Mouse (Mus musculus) limb, embryonic 13.5 days (tissue): Measurements from ENCODE around the gene Psmd8. TPM values are rescaled to one million over a fixed set of nuclear protein-coding genes. Genes with fewer than 3 reads are reported as not detected.
"Not testable (repeated sequence)": the region's sequence is repeated elsewhere in the genome, so short reads cannot be mapped to it uniquely, and the experiment has no call there.

Experiments
- ATAC-seq: fragments of 200-750 bp; cut with Nextera tagmentation; 2 replicates; pipeline ENCODE4 v1.8.0; 2017; ENCODE audit warnings: low read depth, moderate number of reproducible peaks, moderate TSS enrichment; ENCODE audit not compliant: low FRiP score
- H3K27ac ChIP-seq: fragments of 300-500 bp; sonication (generic); 2 replicates; pipeline ENCODE4 v1.5.1; 2015; ENCODE audit warnings: inconsistent platforms, mild to moderate bottlenecking, moderate library complexity
- H3K27me3 ChIP-seq: fragments of 300-500 bp; sonication (generic); 2 replicates; pipeline ENCODE4 v1.6.1; 2015; ENCODE audit warnings: mild to moderate bottlenecking, inconsistent platforms
- H3K36me3 ChIP-seq: fragments of 300-500 bp; sonication (generic); 2 replicates; pipeline ENCODE4 v1.6.1; 2015; ENCODE audit warnings: inconsistent platforms, mild to moderate bottlenecking, moderate library complexity
- H3K4me1 ChIP-seq: fragments of 300-500 bp; sonication (generic); 2 replicates; pipeline ENCODE4 v1.6.1; 2015; ENCODE audit warnings: inconsistent platforms
- H3K4me2 ChIP-seq: fragments of 300-500 bp; sonication (generic); replicated peaks from 2 replicates; pipeline ENCODE4 v1.6.1; 2015; ENCODE audit warnings: inconsistent platforms, mild to moderate bottlenecking, moderate library complexity
- H3K4me3 ChIP-seq: fragments of 300-500 bp; sonication (generic); 2 replicates; pipeline ENCODE4 v1.5.1; 2015; ENCODE audit warnings: moderate library complexity, mild to moderate bottlenecking, inconsistent platforms
- H3K9ac ChIP-seq: fragments of 300-500 bp; sonication (generic); 2 replicates; pipeline ENCODE4 v1.6.1; 2015; ENCODE audit warnings: mild to moderate bottlenecking, inconsistent platforms
- H3K9me3 ChIP-seq: fragments of 300-500 bp; sonication (generic); 2 replicates; pipeline ENCODE4 v1.6.1; 2016; ENCODE audit warnings: inconsistent platforms
- WGBS: fragments of 180-500 bp; shearing (Covaris S2); methylation state at CpG from one replicate; pipeline ENCODE4 v1.1.7; 2015; 5-methylcytosine and 5-hydroxymethylcytosine counted together
- polyA plus RNA-seq: library from polyadenylated mRNA; unstranded; fragments of >200 nt; fragmentation: Nextera tagmentation; extraction: Ambion mirVana; gene quantifications from 2 replicates; pipeline ENCODE4 v1.2.1, GENCODE M21; 2015

The Psmd8 gene
- 270 and 272 TPM in 2 replicates for polyA plus RNA-seq

DNA sequence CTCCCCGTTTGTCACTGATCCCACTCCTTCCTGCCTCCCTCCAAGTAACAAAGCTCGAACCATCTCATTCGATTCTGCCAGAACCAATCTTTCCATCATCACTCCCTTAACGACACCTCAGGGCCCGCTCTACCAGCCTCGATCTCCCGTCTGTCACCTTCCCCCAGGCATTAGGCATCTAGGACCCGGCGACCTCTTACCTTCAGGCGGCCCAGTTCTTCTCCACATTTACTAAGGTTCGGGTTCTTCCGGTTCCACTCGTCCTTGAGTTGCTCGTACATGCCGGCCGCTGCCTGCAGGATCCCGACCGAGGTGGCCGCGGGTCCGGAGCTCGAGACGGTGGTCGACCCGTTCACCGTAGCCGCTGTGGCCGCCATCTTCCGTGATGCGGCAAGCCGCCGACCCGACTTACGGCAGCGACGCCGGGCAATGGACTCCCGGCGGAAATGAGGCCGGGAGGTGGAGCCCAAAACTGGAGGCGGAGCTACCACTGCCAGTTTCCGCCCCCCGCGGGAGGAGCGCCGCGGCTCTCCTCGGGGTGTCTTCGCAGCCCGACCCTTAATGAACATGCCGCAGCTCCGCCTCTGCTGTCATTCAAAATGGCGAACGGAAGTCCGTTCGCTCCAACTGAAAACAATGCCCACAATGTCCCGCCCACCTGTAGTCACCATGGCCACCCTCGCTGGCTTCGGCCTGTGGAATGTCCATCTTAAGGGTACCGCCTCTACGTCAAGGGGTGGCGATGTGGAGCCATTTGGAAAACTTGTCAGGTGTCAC is at the start of gene Psmd8:
Gene Psmd8 (minus strand): TSS at position 625 of the 777 bp plus-strand sequence.
- peak within 1 kb of the TSS; percentile 82 for H3K4me2 ChIP-seq
- H3K27ac ChIP-seq, result peak within 1 kb of the TSS; percentile 33; the same call in 1 of the 2 replicates

DNA sequence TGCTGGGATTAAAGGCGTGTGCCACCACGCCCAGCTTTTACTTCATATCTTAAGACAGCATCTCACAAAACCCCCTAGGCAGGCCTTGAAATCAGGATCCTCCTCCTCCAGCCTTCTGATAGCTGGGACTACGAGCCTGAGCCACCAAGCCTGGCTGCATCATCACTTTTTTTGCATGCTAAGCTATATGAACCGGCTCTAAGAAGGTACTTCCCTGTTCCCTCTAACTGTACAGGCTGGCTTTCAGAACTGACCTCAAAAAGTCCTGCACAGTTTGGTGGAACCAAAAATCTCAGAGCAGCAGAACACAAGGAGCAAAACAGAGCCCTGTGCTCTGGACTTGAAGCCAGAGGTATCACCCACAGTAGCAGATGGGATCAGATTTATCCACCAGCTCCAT is 47.7 kb upstream of the Psmd8 start:
- Histone ChIP-seq H3K36me3 (peaks cover 4% of the 10 kb centered on the region; the same call in 1 of the 2 replicates), H3K9me3 (no peaks in the 10 kb centered on the region), H3K4me3 (no peak overlapping the region), H3K4me1 (peaks cover 15% of the 10 kb centered on the region), H3K27ac (no peak overlapping the region), H3K4me2 (no peak overlapping the region), H3K9ac (no peak overlapping the region), H3K27me3 (peaks cover 41% of the 10 kb centered on the region)
- ATAC-seq, result no peak
- WGBS, result 72% methylated on average over 4 of the region's 4 CpGs

More for the DNA sequence above, at the start of gene Psmd8:
- under 1% methylated on average over 62 of the region's 62 CpGs for WGBS
- H3K27me3 ChIP-seq, result peaks cover 3% of the 10 kb centered on the region; the same call in 1 of the 2 replicates
- H3K9ac ChIP-seq, result peak within 1 kb of the TSS; percentile 88
- peak within 1 kb of the TSS; percentile 84 for H3K4me3 ChIP-seq
- H3K36me3 ChIP-seq, result peaks cover 27% of the 10 kb centered on the region
- peak; percentile 98 for ATAC-seq
- H3K9me3 ChIP-seq, result no peaks in the 10 kb centered on the region
- H3K4me1 ChIP-seq, result peaks cover 16% of the 10 kb centered on the region

GRCm38 (mm10) chr7:29225520-29225919 is 45.0 kb upstream of the Psmd8 start:
- Histone ChIP-seq H3K9me3 (peaks cover 3% of the 10 kb centered on the region; the same call in 1 of the 2 replicates), H3K27ac (no peak overlapping the region), H3K4me3 (no peak overlapping the region), H3K4me2 (peak overlapping the region; percentile 41; the same call in 1 of the 2 replicates), H3K36me3 (peaks cover 4% of the 10 kb centered on the region; the same call in 1 of the 2 replicates), H3K4me1 (peaks cover 10% of the 10 kb centered on the region), H3K9ac (peak overlapping the region; percentile 48; the same call in 1 of the 2 replicates), H3K27me3 (peaks cover 14% of the 10 kb centered on the region)
- 75% methylated on average over 13 of the region's 13 CpGs for WGBS
- no peak for ATAC-seq

DNA sequence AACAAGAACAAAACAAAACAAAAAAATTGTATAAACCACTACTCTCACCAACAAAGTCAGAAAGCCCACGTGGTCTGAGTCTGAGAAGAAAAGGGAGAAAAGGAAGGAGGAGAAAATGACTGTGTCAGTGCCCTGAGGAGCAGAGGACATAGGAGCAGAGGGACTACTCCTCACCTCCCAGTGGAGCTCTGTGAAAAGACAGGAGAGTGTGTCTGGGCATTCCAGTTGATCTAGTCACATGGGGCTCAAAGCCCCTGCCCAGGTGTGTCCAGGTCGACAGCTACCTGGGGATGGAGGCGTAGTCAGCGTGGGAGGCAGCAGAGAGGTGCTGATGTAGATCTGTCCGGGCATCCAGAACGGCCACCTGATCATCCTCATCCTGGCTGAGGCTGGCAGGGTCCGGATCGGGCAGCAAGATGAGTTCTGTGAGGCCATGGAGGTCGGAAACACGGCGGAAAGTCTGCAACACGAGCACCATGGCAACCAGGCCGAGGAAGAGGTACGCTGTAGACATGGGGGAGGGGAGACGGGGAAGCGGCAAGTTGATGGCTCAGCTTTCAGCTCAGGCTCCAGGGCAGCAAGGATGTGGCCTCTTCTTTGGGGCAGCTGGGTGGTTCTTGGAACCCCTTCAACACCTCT is 44.4 kb upstream of the Psmd8 start:
- H3K9ac ChIP-seq, result peak overlapping the region; percentile 48; the same call in 1 of the 2 replicates
- no peak overlapping the region for H3K27ac ChIP-seq
- WGBS, result 9% methylated on average over 16 of the region's 16 CpGs

DNA sequence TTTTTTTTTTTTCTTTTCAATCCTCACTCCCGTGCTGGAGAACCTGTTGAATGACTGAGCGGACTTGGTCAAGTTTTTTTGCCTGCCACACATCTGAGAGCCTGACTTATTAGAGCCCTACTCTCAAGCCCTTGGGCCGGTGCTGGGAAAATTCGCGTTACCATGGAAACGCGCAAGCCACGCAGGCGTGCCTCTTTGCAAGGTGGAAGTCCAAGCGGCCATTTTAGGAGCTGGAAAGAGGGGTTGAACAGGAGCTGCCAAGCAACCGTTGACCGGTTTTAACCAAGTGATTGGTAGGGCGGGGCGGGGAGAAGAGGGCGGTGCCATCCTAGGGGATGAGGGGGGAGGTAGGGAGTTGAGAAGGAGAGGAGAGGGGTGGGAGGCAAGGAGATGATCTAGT is 34.3 kb upstream of the Psmd8 start:
- H3K9me3 ChIP-seq, result peaks cover 6% of the 10 kb centered on the region
- H3K27me3 ChIP-seq, result peaks cover 16% of the 10 kb centered on the region
- H3K4me3 ChIP-seq, result no peak overlapping the region
- ATAC-seq, result no peak
- no peak overlapping the region for H3K4me2 ChIP-seq
- 44% methylated on average over 15 of the region's 15 CpGs for WGBS
- H3K27ac ChIP-seq, result no peak overlapping the region
- no peaks in the 10 kb centered on the region for H3K36me3 ChIP-seq
- H3K9ac ChIP-seq, result no peak overlapping the region
- 0 out of 2 replicates have a peak, but pooled peaks cover 4% of the 10 kb centered on the region for H3K4me1 ChIP-seq

More for the DNA sequence above, 44.4 kb upstream of the Psmd8 start:
- peaks cover 7% of the 10 kb centered on the region for H3K27me3 ChIP-seq
- peak overlapping the region; percentile 41 for H3K4me2 ChIP-seq
- H3K4me3 ChIP-seq, result no peak overlapping the region
- peaks cover 10% of the 10 kb centered on the region for H3K4me1 ChIP-seq
- H3K36me3 ChIP-seq, result peaks cover 4% of the 10 kb centered on the region; the same call in 1 of the 2 replicates
- ATAC-seq, result no peak
- H3K9me3 ChIP-seq, result peaks cover 9% of the 10 kb centered on the region

DNA sequence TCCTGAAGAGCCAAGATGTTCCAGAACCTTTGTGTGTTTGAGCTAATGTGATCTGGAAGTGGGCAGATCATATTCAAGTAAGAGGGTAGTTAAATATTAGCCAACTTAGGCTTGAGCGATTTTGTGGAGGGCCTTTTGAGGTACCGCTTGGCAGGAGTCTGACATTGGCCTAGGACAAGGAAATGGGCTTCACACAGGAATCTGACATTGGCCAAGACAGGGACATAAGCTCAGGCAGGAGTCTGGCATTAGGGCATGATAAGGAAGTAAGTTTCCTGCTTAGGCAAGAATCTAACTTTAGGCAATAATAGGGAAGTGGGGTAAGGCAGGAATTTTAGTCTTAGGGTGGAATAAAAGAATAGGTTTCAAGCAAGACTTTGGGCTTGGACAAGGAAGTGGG is 33.7 kb upstream of the Psmd8 start:
- ATAC-seq, result no peak
- Histone ChIP-seq H3K4me3 (peak overlapping the region; percentile 20; the same call in 1 of the 2 replicates), H3K27me3 (peaks cover 16% of the 10 kb centered on the region), H3K4me1 (0 out of 2 replicates have a peak, but pooled peaks cover 4% of the 10 kb centered on the region), H3K4me2 (peak overlapping the region; percentile 59), H3K9me3 (no peaks in the 10 kb centered on the region), H3K36me3 (no peaks in the 10 kb centered on the region), H3K9ac (no peak overlapping the region), H3K27ac (no peak overlapping the region)
- WGBS, result 73% methylated on average over 2 of the region's 2 CpGs

GRCm38 (mm10) chr7:29213675-29214082 is 33.2 kb upstream of the Psmd8 start, which contains the start of gene Catsperg1:
TSS of gene Catsperg1 (minus strand) at chr7:29214035.
- H3K4me3 ChIP-seq, result peak within 1 kb of the TSS; percentile 20
- no peak within 1 kb of the TSS for H3K27ac ChIP-seq
- peaks cover 16% of the 10 kb centered on the region for H3K27me3 ChIP-seq
- no peak within 1 kb of the TSS for H3K9ac ChIP-seq
- no peaks in the 10 kb centered on the region for H3K36me3 ChIP-seq
- 0 out of 2 replicates have a peak, but pooled peaks cover 4% of the 10 kb centered on the region for H3K4me1 ChIP-seq
- H3K9me3 ChIP-seq, result no peaks in the 10 kb centered on the region
- H3K4me2 ChIP-seq, result peak within 1 kb of the TSS; percentile 59
- ATAC-seq, result peak; percentile 45; the same call in 1 of the 2 replicates
- 2% methylated on average over 20 of the region's 20 CpGs for WGBS

GRCm38 (mm10) chr7:29212775-29213560 is 32.5 kb upstream of the Psmd8 start:
- H3K36me3 ChIP-seq, ATAC-seq, H3K4me1 ChIP-seq, H3K9me3 ChIP-seq, H3K9ac ChIP-seq, H3K27ac ChIP-seq: not testable (repeated sequence)
- Histone ChIP-seq H3K27me3 (peaks cover 16% of the 10 kb centered on the region), H3K4me2 (peak overlapping the region; percentile 59), H3K4me3 (peak overlapping the region; percentile 20)
- 18% methylated on average over 40 of the region's 40 CpGs for WGBS

- Histone ChIP-seq H3K4me2 (peak overlapping the region; percentile 59), H3K9ac (no peak overlapping the region), H3K4me1 (0 out of 2 replicates have a peak, but pooled peaks cover 4% of the 10 kb centered on the region), H3K27me3 (peaks cover 16% of the 10 kb centered on the region), H3K4me3 (peak overlapping the region; percentile 41), H3K9me3 (no peaks in the 10 kb centered on the region), H3K27ac (no peak overlapping the region), H3K36me3 (no peaks in the 10 kb centered on the region)
- WGBS, result 17% methylated on average over 26 of the region's 26 CpGs
- no peak for ATAC-seq
These were observed 31.8 kb upstream of the Psmd8 start for GRCm38 (mm10) chr7:29212199-29212765.

DNA sequence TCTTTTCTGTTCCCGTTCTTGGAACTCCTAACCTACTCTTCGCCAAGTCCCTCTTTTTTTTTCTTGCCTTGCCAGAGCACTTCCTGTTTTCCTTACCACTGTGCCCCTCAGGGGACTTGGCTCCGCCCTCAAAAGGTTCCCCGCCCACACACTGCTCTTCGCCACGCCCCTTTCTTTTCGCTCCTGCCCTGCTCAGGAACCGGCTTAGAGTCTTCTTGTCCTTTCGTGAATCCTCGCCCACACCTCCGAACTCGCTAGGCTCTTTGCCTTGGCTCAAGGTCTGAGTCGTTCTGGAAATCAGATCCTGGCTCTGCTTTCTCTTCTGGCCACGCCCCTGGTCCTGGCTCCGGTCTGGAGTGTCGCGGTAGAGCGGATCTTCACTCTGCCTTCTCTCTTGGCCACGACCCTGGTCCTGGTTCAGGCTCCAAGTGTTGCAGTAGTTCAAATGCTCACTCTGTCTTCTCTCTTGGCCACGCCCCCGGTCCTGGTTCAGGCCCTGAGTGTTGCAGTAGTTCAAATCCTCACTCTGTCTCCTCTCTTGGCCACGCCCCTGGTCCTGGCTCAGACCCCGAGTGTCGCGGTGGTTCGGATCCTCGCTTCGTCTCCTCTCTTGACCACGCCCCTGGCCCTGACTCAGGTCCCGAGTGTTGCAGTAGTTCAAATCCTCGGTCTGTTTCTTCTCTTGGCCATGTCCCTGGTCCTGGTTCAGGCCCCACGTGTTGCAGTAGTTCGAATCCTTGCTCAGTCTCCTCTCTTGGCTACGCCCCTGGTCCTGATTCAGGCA is 31.1 kb upstream of the Psmd8 start:
- peaks cover 16% of the 10 kb centered on the region for H3K27me3 ChIP-seq
- no peaks in the 10 kb centered on the region for H3K9me3 ChIP-seq
- 6% methylated on average over 34 of the region's 34 CpGs for WGBS
- peak; percentile 74 for ATAC-seq
- 0 out of 2 replicates have a peak, but pooled peaks cover 4% of the 10 kb centered on the region for H3K4me1 ChIP-seq
- H3K36me3 ChIP-seq, result no peaks in the 10 kb centered on the region
- H3K4me3 ChIP-seq, result peak overlapping the region; percentile 41
- peak overlapping the region; percentile 59 for H3K4me2 ChIP-seq
- peak overlapping the region; percentile 48; the same call in 1 of the 2 replicates for H3K9ac ChIP-seq
- no peak overlapping the region for H3K27ac ChIP-seq
